Mouse (Mus musculus) heart, embryonic 15.5 days (tissue): Measurements from ENCODE around the gene Pim2. TPM values are rescaled to one million over a fixed set of nuclear protein-coding genes. Genes with fewer than 3 reads are reported as not detected.

Experiments used
- ATAC-seq: fragments of 200-750 bp; cut with Nextera tagmentation; replicated peaks from 2 replicates; pipeline ENCODE4 v1.8.0; 2017; ENCODE audit warnings: low read depth, moderate TSS enrichment; ENCODE audit not compliant: insufficient number of reproducible peaks, insufficient read depth, low FRiP score
- H3K27ac ChIP-seq: fragments of 300-500 bp; sonication (generic); 2 replicates; pipeline ENCODE4 v1.5.1; 2015; ENCODE audit warnings: mild to moderate bottlenecking, inconsistent platforms
- H3K27me3 ChIP-seq: fragments of 300-500 bp; sonication (generic); 2 replicates; pipeline ENCODE4 v1.6.1; 2015; ENCODE audit warnings: inconsistent platforms
- H3K36me3 ChIP-seq: fragments of 300-500 bp; sonication (generic); 2 replicates; pipeline ENCODE4 v1.6.1; 2015; ENCODE audit warnings: mild to moderate bottlenecking, inconsistent platforms
- H3K4me1 ChIP-seq: fragments of 300-500 bp; sonication (generic); replicated peaks from 2 replicates; pipeline ENCODE4 v1.6.1; 2015; ENCODE audit warnings: inconsistent platforms
- H3K4me2 ChIP-seq: fragments of 300-500 bp; sonication (generic); 2 replicates; pipeline ENCODE4 v1.6.1; 2015; ENCODE audit warnings: inconsistent platforms, mild to moderate bottlenecking, moderate library complexity
- H3K4me3 ChIP-seq: fragments of 300-500 bp; sonication (generic); 2 replicates; pipeline ENCODE4 v1.5.1; 2015; ENCODE audit warnings: mild to moderate bottlenecking, inconsistent platforms
- H3K9ac ChIP-seq: fragments of 300-500 bp; sonication (generic); 2 replicates; pipeline ENCODE4 v1.6.1; 2015; ENCODE audit warnings: mild to moderate bottlenecking, inconsistent platforms
- H3K9me3 ChIP-seq: fragments of 300-500 bp; sonication (generic); replicated peaks from 2 replicates; pipeline ENCODE4 v1.6.1; 2016; ENCODE audit warnings: inconsistent platforms
- WGBS: fragments of 180-500 bp; shearing (Covaris S2); methylation state at CpG from one replicate; pipeline ENCODE4 v1.1.7; 2015; ENCODE audit warnings: mixed read lengths; 5-methylcytosine and 5-hydroxymethylcytosine counted together
- polyA plus RNA-seq: library from polyadenylated mRNA; unstranded; fragments of >200 nt; fragmentation: Nextera tagmentation; extraction: Ambion mirVana; gene quantifications from 2 replicates; pipeline ENCODE4 v1.2.1, GENCODE M21; 2015

Gene Pim2
- polyA plus RNA-seq, 1 experiment from 2014 or later = 4.5 TPM

- no peak overlapping the region for H3K27ac ChIP-seq
- no peak overlapping the region for H3K4me3 ChIP-seq
- no peak overlapping the region for H3K4me2 ChIP-seq
- ATAC-seq = no peak
- H3K9me3 ChIP-seq = no peaks in the 10 kb centered on the region
- H3K36me3 ChIP-seq = peaks cover 11% of the 10 kb centered on the region; the same call in 1 of the 2 replicates
- H3K27me3 ChIP-seq = no peaks in the 10 kb centered on the region
- H3K4me1 ChIP-seq = no peaks in the 10 kb centered on the region
- no peak overlapping the region for H3K9ac ChIP-seq
- 59% methylated on average over 2 of the region's 2 CpGs for WGBS
Observed at GRCm38 (mm10) chrX:7865786-7866185, 12.3 kb upstream of the Pim2 start.

- Histone ChIP-seq H3K9ac (no peak overlapping the region), H3K27ac (no peak overlapping the region), H3K4me3 (no peak overlapping the region), H3K4me1 (no peaks in the 10 kb centered on the region), H3K36me3 (peaks cover 11% of the 10 kb centered on the region; the same call in 1 of the 2 replicates), H3K9me3 (no peaks in the 10 kb centered on the region), H3K4me2 (no peak overlapping the region), H3K27me3 (no peaks in the 10 kb centered on the region)
- ATAC-seq = no peak
- 89% methylated on average over 1 of the region's 1 CpGs for WGBS
Observed at GRCm38 (mm10) chrX:7867141-7867540, 10.9 kb upstream of the Pim2 start.

GRCm38 (mm10) chrX:7868506-7868905 is 9.6 kb upstream of the Pim2 start:
- Histone ChIP-seq H3K27ac (no peak overlapping the region), H3K27me3 (no peaks in the 10 kb centered on the region), H3K4me1 (no peaks in the 10 kb centered on the region), H3K36me3 (peaks cover 11% of the 10 kb centered on the region; the same call in 1 of the 2 replicates), H3K4me3 (no peak overlapping the region), H3K9ac (no peak overlapping the region), H3K4me2 (no peak overlapping the region), H3K9me3 (no peaks in the 10 kb centered on the region)
- WGBS = 52% methylated on average over 2 of the region's 2 CpGs
- ATAC-seq = no peak

GRCm38 (mm10) chrX:7869826-7870225 is 8.2 kb upstream of the Pim2 start:
- H3K9ac ChIP-seq = no peak overlapping the region
- no peaks in the 10 kb centered on the region for H3K27me3 ChIP-seq
- H3K4me1 ChIP-seq = no peaks in the 10 kb centered on the region
- peaks cover 11% of the 10 kb centered on the region; the same call in 1 of the 2 replicates for H3K36me3 ChIP-seq
- H3K4me3 ChIP-seq = no peak overlapping the region
- H3K27ac ChIP-seq = no peak overlapping the region
- WGBS = 57% methylated on average over 3 of the region's 3 CpGs
- no peak for ATAC-seq
- H3K4me2 ChIP-seq = no peak overlapping the region
- no peaks in the 10 kb centered on the region for H3K9me3 ChIP-seq

- H3K9ac ChIP-seq = peak overlapping the region; percentile 51
- no peaks in the 10 kb centered on the region for H3K27me3 ChIP-seq
- peaks cover 11% of the 10 kb centered on the region for H3K4me1 ChIP-seq
- peak; percentile 30; the same call in 1 of the 2 replicates for ATAC-seq
- no peaks in the 10 kb centered on the region for H3K36me3 ChIP-seq
- H3K4me3 ChIP-seq = peak overlapping the region; percentile 53
- no peaks in the 10 kb centered on the region for H3K9me3 ChIP-seq
- peak overlapping the region; percentile 91 for H3K4me2 ChIP-seq
- H3K27ac ChIP-seq = no peak overlapping the region
- WGBS = 13% methylated on average over 21 of the region's 21 CpGs
Observed at GRCm38 (mm10) chrX:7878495-7878894, 433 bp downstream of the Pim2 start.

- ATAC-seq = no peak
- peak overlapping the region; percentile 18; the same call in 1 of the 2 replicates for H3K4me3 ChIP-seq
Observed at GRCm38 (mm10) chrX:7879819-7880218, 1.8 kb downstream of the Pim2 start.

GRCm38 (mm10) chrX:7883841-7884567 is 5.9 kb downstream of the Pim2 start, which contains the start of gene Slc35a2:
Slc35a2 (plus strand) TSS chrX:7884028.
- H3K27ac ChIP-seq = peak within 1 kb of the TSS; percentile 88
- no peaks in the 10 kb centered on the region for H3K9me3 ChIP-seq
- no peaks in the 10 kb centered on the region for H3K36me3 ChIP-seq
- H3K27me3 ChIP-seq = no peaks in the 10 kb centered on the region
- ATAC-seq = peak; percentile 92
- peak within 1 kb of the TSS; percentile 67 for H3K4me2 ChIP-seq
- WGBS = 8% methylated on average over 49 of the region's 49 CpGs
- peaks cover 10% of the 10 kb centered on the region for H3K4me1 ChIP-seq
- peak within 1 kb of the TSS; percentile 69 for H3K4me3 ChIP-seq
- peak within 1 kb of the TSS; percentile 58 for H3K9ac ChIP-seq

More at GRCm38 (mm10) chrX:7879819-7880218, 1.8 kb downstream of the Pim2 start:
- peaks cover 13% of the 10 kb centered on the region for H3K4me1 ChIP-seq
- peak overlapping the region; percentile 91 for H3K4me2 ChIP-seq
- H3K9me3 ChIP-seq = no peaks in the 10 kb centered on the region
- H3K27ac ChIP-seq = no peak overlapping the region
- H3K36me3 ChIP-seq = no peaks in the 10 kb centered on the region
- H3K27me3 ChIP-seq = no peaks in the 10 kb centered on the region
- WGBS = 7% methylated on average over 11 of the region's 11 CpGs
- H3K9ac ChIP-seq = no peak overlapping the region

- H3K4me2 ChIP-seq = peak overlapping the region; percentile 61
- peak overlapping the region; percentile 69 for H3K4me3 ChIP-seq
- no peaks in the 10 kb centered on the region for H3K9me3 ChIP-seq
- H3K4me1 ChIP-seq = peaks cover 4% of the 10 kb centered on the region; the same call in 1 of the 2 replicates
- no peak for ATAC-seq
- WGBS = 24% methylated on average over 13 of the region's 13 CpGs
- peak overlapping the region; percentile 86 for H3K27ac ChIP-seq
- H3K9ac ChIP-seq = peak overlapping the region; percentile 52
- H3K36me3 ChIP-seq = no peaks in the 10 kb centered on the region; the same call in 1 of the 2 replicates
- no peaks in the 10 kb centered on the region for H3K27me3 ChIP-seq
Observed at GRCm38 (mm10) chrX:7898211-7898610, 20.1 kb downstream of the Pim2 start.

GRCm38 (mm10) chrX:7898880-7899874 is 21.1 kb downstream of the Pim2 start, which contains the start of the genes Pqbp1 and Timm17b:
Pqbp1 (minus strand) TSS chrX:7899269.
Timm17b (plus strand) TSS chrX:7899357.
- H3K9me3 ChIP-seq = no peaks in the 10 kb centered on the region
- no peaks in the 10 kb centered on the region; the same call in 1 of the 2 replicates for H3K36me3 ChIP-seq
- H3K4me1 ChIP-seq = peaks cover 4% of the 10 kb centered on the region; the same call in 1 of the 2 replicates
- peak within 1 kb of the TSS; percentile 86 for H3K27ac ChIP-seq
- no peaks in the 10 kb centered on the region for H3K27me3 ChIP-seq
- 14% methylated on average over 62 of the region's 62 CpGs for WGBS
- peak; percentile 98 for ATAC-seq
- peak within 1 kb of the TSS; percentile 69 for H3K4me3 ChIP-seq
- peak within 1 kb of the TSS; percentile 61 for H3K4me2 ChIP-seq
- H3K9ac ChIP-seq = peak within 1 kb of the TSS; percentile 63

- no peaks in the 10 kb centered on the region for H3K9me3 ChIP-seq
- no peak overlapping the region for H3K4me2 ChIP-seq
- H3K4me1 ChIP-seq = 0 out of 2 replicates have a peak, but pooled peaks cover 2% of the 10 kb centered on the region
- H3K4me3 ChIP-seq = no peak overlapping the region
- no peak overlapping the region for H3K27ac ChIP-seq
- WGBS = 89% methylated on average over 5 of the region's 5 CpGs
- no peaks in the 10 kb centered on the region for H3K27me3 ChIP-seq
- H3K9ac ChIP-seq = no peak overlapping the region
- H3K36me3 ChIP-seq = peaks cover 5% of the 10 kb centered on the region; the same call in 1 of the 2 replicates
- no peak for ATAC-seq
Observed at GRCm38 (mm10) chrX:7904441-7904840, 26.4 kb downstream of the Pim2 start.

GRCm38 (mm10) chrX:7907735-7908134 is 29.7 kb downstream of the Pim2 start, which contains the start of gene Gm10491:
Gm10491 (minus strand) TSS chrX:7907835.
- H3K4me2 ChIP-seq = no peak within 1 kb of the TSS
- H3K9ac ChIP-seq = no peak within 1 kb of the TSS
- no peaks in the 10 kb centered on the region for H3K9me3 ChIP-seq
- no peaks in the 10 kb centered on the region for H3K4me1 ChIP-seq
- no peak within 1 kb of the TSS for H3K4me3 ChIP-seq
- WGBS = 86% methylated on average over 5 of the region's 5 CpGs
- no peak for ATAC-seq
- peaks cover 5% of the 10 kb centered on the region; the same call in 1 of the 2 replicates for H3K36me3 ChIP-seq
- no peak within 1 kb of the TSS for H3K27ac ChIP-seq
- H3K27me3 ChIP-seq = no peaks in the 10 kb centered on the region
